Mouse (Mus musculus) forelimb bud, embryonic 11.5 days (tissue): ENCODE results near the gene Ttyh1.

ENCODE experiments used
- DNase-seq: peaks from one replicate; pipeline ENCODE4 v3.0.0-alpha.2; 2012; ENCODE audit warnings: low read depth, low spot score

The Ttyh1 gene

DNA sequence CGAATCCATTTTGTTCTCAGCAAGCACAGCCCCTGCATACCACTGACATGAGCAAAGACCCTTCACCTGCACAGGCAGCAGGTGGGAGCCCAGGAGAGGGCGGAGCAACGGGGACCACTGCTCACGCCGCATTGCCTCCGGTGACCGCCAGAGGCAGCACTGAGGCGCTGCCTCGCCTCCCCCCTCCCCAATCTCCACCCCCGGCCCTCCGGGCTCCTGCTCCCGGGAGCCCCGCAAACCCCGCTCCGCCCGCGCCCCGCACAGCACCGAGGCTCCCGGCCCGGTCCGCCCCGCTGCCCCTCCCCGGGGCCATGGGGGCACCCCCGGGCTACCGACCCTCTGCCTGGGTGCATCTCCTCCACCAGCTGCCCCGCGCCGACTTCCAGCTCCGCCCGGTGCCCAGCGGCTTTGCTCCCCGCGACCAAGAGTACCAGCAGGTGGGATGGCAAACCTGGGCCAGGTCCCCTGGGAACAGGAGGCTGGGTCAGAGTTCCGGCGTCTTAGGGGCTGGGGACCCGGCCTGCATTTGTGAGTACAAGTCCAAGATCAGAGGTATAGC, at the start of gene Ttyh1:
Gene Ttyh1 (plus strand): TSS at position 65 of the 559 bp plus-strand sequence.
- DNase-seq: peak; percentile 41

DNA sequence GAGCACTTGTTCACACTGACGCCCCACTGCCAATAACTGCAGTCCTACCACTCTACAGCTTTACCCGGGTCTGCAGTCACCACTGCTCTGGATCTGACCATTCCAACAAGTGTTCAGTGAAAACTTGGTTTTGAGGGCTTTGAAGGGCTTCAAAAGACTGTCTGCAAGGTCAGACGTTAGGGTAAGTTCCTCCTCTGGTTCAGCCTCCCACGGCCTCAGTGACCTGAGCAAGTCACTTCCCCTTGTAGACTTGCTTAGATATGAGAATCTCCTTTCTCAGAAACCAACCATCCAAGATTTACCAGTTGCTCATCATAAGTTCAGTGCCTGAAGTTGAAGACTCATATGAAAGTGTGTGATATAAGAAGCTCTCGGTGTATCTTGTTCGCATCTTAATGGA, 48.1 kb upstream of the Ttyh1 start:
- DNase-seq: no peak

DNA sequence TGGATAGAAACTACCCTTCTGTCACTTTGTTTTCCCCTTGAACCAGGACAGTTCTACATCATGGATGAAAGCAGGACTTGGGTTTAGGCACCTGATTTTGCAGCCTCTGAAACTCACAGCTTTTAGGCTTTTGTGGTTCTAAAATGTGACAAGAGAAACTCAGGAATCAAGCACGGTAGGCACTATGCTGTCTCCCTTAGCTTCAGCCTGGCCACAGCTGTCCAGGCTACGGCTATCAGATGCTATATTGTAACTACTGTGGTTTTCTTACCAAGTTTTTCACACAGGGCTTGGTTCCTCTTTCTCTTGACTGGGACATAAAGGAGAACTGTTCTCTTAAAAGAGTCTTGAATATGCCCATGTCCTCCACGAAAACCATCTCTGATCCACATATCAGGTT, 46.1 kb upstream of the Ttyh1 start:
- no peak for DNase-seq

DNA sequence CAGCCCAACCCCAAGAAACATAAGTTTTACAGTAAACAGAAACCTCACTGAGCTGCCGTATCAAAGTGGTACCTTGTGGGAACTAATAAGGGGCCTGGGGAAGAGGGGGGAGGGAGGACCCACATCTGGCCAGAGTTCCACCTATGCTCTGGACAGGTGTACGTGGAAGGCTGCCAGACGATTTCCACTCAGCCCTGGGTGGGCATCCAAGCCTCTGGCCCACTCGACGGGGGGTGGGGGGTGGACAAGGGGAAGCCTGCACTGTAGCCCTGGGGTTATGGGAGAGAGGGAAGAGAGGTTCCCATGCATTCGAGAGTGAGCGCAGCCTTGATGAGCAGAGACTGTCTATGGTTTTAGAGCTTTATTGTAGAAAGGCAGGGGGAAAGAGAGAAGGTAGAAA, 39.7 kb upstream of the Ttyh1 start:
- DNase-seq: no peak

DNA sequence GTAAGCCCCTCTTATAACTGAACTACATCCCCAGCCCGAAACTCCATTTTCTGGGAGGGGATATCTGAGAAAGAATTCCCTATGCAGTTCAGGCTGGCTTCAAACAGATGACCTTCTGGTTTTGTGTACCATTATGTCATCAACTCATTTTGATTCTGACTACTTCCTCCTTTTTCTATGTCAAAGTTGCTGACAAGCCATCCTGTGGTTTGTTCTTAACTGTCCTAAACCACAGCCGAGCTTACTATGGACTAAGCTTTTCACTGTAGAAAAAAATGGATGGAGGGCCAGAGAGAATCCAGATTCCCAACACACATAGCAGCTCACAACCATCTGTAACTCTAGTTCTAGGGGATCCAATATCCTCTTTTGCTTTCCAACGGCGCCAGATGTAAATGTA, 38.7 kb upstream of the Ttyh1 start:
- DNase-seq: no peak

DNA sequence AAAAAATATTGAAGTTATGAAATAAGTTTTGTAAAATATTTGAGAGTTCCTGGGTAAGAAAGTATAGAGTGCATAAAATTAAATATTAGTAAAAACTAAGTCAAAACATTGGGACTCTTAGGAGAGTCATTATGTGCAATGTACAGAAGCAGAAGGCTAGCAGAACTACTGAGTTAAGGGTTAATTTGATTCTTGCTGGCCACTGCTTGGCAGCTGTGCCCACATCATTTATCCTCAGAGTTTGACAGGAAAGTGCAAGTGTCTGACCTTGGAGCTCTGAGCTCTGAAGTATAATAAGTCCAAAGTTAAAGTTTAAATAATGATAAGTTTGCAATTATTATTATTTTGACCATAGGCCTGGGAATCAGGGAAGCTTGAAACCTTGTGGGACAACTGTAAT, 37.5 kb upstream of the Ttyh1 start:
- no peak for DNase-seq

DNA sequence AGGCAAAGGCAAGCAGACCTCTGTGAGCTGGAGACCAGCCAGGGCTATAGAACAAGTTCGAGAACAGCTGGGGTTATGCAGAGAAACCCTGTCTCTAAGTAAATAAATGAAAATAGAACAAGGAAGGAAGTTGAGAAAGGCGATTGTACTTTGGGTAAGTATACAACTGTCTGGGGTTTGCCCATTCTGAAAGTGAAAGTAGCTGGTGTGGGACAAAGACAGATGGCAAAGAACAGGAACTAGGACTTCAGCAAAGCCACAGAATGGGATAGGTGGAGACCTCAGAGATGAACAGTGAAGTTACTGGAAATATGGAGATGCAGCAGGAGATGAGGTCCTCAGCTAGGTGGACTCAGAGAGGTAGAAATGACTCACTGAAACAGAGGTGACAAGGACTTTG, 36.4 kb upstream of the Ttyh1 start:
- no peak for DNase-seq

DNA sequence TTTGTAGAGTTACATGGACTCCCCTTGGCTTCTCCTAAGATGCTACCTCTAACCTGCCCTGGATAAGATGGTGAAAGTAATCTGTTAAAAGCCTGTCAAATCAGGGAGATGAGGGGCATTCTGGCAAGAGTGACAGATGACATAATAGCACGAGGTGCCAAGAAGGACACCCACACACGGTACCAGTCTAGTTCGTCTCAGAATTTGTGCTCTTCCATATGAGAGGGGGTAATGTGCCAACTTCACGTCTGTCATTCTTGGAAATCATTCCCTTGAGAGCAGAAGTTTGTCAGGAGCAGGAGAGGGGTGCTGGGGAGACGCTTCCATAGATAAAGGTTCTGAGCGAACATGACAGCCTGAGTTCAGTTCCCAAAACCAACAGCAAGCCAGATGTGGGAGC, 35.0 kb upstream of the Ttyh1 start:
- DNase-seq: no peak

DNA sequence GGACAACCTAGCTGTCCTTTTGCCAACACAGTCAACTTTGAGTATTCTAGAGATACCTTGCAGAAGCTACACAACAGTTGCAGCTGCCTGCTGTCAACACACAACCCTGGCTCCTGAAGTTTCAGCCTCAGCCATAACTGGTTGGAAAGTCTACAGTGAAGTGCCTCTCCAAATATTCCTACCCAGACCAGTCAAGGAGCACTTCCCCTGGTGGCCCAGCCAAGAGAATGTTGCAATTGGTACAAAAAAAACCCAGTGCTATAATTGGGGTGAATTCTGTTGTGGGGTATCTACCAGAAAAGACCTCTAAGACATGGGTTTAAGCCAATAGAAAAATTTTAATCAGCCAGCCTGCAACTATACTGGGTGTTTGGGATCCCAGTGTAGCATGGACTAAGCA, 33.6 kb upstream of the Ttyh1 start:
- DNase-seq: no peak

DNA sequence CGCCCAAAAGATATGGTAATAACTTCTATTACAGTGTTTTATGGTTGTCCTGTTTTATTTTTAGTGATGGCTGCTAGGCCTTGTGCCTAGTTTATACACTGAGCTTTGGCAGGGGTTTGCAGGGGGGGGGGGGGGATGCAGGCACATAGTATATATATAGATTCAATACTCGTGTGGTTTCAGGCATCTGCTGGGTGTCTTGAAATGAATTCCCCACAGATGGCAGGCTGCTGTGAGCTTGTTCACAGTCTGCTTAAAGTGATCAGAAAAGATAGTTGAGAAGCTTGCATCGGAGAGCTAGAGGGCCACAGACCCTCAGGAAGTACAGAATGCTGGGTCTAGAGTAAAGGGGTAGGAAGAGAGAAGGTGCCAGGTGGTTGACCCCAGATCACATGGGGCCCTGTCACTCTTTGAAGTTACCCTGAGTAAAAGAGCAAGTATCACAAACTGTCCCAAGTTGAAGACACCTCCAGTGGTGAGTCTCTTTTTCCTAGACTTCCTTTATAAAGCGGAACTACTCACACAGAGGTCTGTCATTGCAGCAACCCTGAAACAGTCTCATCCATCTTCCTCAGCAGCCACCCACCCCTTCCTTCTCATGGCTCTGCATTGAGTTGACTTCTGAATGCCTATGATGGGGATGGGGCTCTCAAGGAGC, 31.8 kb upstream of the Ttyh1 start:
- no peak for DNase-seq

DNA sequence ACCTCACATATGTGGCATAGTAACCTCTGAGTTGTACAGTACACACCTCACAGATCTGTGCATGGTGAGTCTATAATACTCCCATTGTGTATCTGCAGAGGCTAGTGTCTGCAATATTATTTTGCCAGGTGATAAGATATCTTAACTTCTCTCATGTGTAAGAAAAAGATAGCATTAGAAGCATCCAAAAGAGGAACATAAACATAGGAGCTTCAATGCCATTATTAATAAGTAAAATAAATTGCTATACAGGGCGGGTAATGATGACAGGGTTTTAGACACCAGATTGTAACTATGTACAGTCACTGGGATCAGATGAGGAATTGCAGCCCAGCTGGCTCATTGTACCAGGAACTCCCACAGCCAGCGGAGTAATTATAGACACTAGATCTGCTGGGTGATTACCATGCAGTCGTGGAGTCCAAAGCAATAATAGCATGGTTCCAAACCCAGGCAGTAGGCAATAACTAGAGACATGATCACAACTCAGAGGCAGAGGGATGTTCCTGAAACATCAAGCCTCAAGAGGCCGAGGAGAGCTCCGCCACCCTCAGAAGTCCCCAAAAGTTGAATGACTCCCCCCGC, 31.2 kb upstream of the Ttyh1 start:
- DNase-seq: no peak

DNA sequence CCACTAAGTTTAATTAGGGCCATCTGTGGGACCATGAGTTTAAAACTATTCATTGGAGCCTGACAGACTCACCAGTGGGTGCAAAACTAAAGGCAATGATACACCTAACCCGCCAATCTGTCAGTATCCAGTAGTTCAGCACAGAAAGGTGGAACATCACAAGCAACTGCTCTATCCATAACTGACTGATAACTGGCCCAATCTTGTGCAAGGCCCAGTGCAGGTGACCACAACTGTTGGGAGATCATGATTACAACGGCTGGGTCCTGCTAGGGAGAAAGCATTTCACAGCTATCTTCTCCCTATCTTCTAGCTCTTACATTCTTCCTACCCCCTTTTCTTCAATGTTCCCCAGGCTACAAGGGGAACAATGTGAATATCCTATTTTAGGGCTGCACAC, 30.5 kb upstream of the Ttyh1 start:
- DNase-seq: no peak

DNA sequence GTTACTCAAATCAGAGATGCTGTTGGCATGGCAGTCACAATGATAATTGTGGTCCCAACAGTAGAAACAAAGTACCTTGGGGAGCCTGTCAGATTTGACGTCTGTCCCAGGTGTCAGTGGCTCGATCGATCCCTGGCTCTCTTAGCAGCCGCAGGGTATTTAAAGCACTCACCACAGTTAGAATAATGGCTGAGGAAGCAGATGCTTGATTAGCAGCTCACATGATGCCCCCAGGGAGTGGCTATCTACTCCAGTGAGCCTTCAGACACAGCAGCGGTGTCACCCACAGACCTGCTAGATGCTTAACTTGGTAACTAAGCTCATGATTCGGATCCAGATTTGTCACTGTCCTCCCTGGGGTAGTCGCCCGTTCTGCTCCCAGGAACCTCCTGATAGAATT, 28.0 kb upstream of the Ttyh1 start:
- no peak for DNase-seq

DNA sequence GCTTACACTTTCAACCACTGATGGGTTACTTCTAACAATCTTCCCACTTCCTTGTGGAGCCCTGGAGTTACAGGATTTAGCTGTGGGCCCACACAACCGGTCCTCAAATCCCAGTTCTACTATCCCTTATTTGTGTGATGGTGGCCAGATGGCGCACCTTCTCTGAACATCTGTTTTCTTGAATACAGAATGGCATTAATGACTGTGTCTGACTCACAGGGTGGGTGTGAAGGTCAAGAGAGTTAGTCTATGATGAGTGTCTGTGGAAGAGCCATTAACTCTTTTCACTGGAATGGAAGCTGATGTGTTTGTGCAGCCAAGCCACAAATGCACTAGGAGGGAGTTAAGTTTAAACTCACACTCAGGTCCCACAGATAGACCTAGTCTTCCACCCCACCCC, 20.9 kb upstream of the Ttyh1 start:
- no peak for DNase-seq

DNA sequence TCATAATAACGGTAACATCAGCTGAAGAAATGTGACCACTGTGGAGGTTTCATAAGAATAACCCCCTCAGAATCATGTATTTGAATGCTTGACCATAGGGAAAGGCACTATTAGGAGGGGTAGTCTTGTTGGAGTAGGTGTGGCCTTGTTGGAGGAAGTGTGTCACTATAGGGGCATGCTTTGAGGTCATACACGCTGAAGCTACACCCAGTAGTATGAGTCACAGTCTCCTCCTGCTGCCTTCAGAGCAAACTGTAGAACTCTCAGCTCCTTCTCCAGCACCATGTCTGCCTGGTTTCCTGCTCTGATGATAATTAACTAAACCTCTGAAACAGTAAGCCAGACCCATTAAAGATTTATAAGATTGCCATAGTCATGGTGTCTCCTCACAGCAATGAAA, 20.4 kb upstream of the Ttyh1 start:
- no peak for DNase-seq

DNA sequence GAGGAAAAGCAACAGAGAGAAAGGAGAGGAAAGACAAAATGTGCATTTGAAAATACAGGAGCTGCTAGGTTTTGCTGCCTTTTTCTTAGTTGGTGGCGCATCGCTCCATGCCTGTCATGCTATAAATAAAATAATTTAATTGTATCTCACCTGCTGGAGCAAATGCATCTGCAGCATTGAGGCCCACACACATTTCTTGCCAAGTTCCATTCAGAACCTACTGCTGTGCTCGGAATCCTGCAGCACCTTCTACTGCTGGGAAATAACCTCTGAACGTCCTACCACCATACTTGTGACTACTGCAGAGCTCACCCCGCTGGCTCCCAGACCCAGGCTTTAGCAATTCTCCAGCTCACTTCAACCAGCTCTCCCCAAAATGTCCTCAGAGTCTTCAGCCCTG, 18.1 kb upstream of the Ttyh1 start:
- no peak for DNase-seq

DNA sequence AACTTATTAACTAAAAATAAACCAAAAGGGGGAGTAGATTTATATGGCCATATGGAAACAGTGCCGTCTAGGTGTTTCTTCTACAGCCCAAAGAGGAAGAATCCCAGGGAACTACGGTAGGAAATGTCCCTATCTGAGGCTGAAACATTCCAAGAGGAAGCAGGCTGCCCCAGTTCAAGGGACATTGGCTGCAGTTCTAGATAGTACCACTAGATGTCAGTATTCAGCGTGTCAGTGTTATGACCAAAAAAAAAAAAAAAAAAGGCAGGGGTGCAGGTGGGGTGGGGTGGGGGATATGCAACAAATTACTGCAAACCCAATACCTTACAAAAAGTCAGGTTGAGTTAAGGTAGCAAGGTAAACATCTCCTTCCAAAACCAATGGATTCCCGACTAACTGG, 15.8 kb upstream of the Ttyh1 start:
- DNase-seq: peak; percentile 51

DNA sequence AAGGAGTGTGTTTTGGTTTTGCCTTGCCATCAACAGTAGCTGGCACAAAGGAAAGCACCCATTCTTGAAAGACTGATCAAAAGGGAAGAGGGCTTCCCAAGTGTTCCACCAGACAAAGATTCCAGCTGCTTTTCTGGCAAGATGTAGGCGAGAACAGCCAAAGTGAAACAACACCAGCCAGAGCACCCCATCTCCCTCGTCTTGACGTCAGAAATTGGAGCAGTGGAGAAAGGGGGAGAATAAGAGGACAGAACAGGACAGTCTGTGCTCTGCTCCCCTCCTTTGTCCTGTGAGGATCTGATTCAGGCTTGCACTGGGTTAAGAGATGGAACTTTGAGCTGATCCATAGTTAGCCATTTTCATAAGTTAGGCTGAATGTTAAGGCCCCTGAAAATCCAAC, 7.4 kb upstream of the Ttyh1 start:
- DNase-seq: no peak

DNA sequence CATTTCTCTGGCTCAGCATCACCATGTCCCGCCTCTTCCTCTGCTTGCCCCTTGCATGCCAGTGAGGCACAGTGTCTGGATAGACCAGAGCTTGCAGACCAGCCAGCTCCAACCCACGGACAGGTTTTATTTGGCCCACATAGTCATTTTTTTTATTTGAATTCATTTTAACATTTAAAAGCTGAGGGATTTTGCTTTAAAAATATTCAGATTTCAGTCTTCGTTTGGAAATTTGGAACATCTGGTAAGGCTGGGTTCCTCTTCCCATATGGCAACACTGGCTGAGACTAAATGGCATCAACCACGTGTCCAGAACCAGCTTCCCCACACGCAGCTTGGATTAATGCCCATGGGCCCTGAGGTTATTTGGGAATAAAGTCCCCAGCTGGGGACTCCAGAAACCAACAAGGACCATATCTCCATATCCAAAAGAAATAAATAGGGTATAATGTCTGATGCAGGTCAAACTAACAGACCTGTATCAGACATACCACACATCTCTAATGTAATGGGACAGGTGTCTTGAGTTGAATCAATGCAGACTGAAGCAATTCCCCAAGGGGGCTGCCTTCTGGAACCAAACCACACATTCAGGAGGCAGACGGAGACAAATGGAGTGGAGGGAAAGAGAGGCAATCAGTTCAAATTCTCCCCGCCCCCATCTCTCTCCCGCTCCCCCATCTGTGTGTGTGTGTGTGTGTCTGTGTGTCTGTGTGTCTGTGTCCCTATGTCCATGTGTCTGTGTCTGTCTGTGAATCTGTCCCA, 2.0 kb upstream of the Ttyh1 start:
- no peak for DNase-seq

DNA sequence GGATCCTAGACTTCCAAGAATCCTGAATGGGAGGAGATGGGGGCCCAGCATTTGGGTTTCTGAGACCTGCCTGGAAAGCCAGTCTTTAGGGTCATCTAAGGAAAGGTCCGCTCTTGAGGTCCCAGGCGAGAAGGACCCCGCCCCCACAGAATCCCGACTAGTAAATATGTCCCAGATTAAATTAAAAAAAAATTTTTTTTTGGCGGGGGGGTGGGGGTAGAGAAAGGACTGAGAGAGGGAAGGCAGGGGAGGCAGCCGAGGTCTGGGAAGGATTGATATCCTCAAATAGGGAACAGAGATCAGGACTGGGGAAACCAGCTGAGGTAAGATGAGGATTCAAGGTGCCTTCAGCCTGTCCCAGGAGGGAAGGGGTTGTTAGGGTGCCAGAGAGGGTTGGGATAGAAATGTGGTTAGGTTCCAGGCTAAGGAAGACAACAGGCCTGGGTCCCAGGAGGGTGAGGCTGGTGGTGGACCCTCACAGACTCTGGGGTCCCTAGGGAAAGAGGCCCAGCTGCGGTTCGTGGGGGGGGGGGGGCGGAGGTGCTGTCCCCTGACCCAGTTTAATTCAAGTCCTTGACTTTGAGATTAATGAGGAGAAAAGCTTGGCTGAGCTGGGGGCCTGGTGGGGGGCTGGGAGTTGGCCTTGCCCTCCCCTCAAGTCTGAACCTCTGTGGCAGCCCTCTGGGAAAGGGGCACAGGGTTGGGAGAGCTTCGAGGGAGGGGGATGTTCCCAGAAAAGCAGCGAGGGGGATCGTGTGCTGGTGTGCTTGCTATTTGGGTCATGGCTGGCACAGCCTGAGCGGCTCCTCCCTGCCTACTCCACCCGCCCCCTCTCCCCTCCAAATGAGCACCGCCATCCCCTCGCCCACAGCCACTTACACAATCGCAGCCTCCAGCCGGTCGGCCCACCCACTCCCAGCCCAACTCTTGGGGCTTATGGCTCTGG, 1.0 kb downstream of the Ttyh1 start:
- DNase-seq: no peak

DNA sequence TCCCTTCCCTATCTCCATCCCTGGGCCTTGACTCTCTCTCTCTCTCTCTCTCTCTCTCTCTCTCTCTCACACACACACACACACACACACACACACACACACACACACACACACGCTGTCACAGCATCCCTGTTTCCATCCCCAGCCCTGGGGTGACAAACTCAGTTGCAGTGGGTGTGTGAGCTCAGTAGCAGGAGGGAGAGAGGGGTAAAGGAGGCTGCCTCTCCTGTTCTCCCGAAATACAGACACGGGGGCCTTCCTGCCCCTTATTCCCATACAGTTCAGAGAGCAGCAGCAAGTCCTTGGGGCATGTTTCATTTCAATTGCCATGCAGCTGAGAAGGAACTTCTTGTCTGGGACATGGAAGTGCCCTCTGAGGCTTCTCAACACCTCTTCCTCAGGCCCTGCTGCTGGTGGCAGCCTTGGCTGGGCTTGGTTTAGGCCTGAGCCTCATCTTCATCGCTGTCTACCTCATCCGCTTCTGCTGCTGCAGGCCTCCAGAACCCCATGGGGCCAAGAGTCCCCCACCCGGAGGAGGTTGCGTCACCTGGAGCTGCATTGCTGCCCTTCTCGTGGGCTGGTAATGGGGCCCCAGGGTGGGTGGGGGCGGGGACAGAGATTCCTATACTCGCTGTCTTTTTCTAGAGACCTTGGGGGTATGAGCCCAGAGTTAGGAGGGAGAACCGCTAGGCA, 3.0 kb downstream of the Ttyh1 start:
- DNase-seq: no peak
